In genomic region chr17:31906441-31906840, GRCm38 (mm10) we compare ENCODE assay signal across 10 mouse cellular contexts. TPM values are rescaled to one million over a fixed set of nuclear protein-coding genes. Genes with fewer than 3 reads are reported as not detected.
DNase-seq lines count a peak whose midpoint lies in the region; ATAC-seq and TF ChIP-seq lines count a peak whose summit lies in the region.
"Had no signal": no experiment of that assay in that cellular context is flagged by ENCODE, and none has a peak within 500 bp of the region (broad histone marks: within the 10 kb centered on the region; RNA-seq: fewer than 3 reads in every experiment).

No protein-coding gene starts in this region.

- no peaks in the 10 kb centered on the region for H3K36me3 ChIP-seq in forebrain, embryonic 12.5 days (replicated peaks)
- no peaks in the 10 kb centered on the region for H3K36me3 ChIP-seq in forebrain, embryonic 16.5 days (ENCODE audit: control insufficient read depth, insufficient read depth)
- H3K36me3 ChIP-seq in kidney, adult 2 months (ENCODE audit: control insufficient read depth, insufficient read depth, low read length) = no peaks in the 10 kb centered on the region
- H3K36me3 ChIP-seq in midbrain, embryonic 10.5 days = no peaks in the 10 kb centered on the region
- H3K36me3 ChIP-seq in midbrain, embryonic 15.5 days (replicated peaks) = no peaks in the 10 kb centered on the region
- H3K36me3 ChIP-seq in liver, embryonic 13.5 days = no peaks in the 10 kb centered on the region
- H3K36me3 ChIP-seq: forebrain, embryonic 15.5 days had no signal

- H3K4me3 ChIP-seq in forebrain, embryonic 12.5 days (replicated peaks) = no peak overlapping the region
- H3K4me3 ChIP-seq in forebrain, embryonic 16.5 days (replicated peaks; ENCODE audit: low read length) = no peak overlapping the region
- H3K4me3 ChIP-seq in kidney, adult 2 months (ENCODE audit: insufficient read depth, low read depth, low read length) = no peak overlapping the region
- H3K4me3 ChIP-seq in midbrain, embryonic 10.5 days = no peak overlapping the region
- no peak overlapping the region for H3K4me3 ChIP-seq in midbrain, embryonic 15.5 days
- no peak overlapping the region for H3K4me3 ChIP-seq in liver, embryonic 13.5 days (replicated peaks)
- H3K4me3 ChIP-seq: forebrain, embryonic 15.5 days had no signal

- H3K27me3 ChIP-seq in forebrain, embryonic 12.5 days = no peaks in the 10 kb centered on the region
- no peaks in the 10 kb centered on the region for H3K27me3 ChIP-seq in forebrain, embryonic 16.5 days (replicated peaks; ENCODE audit: control insufficient read depth, insufficient read depth, low read length)
- no peaks in the 10 kb centered on the region for H3K27me3 ChIP-seq in kidney, adult 2 months (replicated peaks; ENCODE audit: control insufficient read depth, insufficient read depth, low read length)
- no peaks in the 10 kb centered on the region for H3K27me3 ChIP-seq in midbrain, embryonic 10.5 days (ENCODE audit: low read depth, poor library complexity, severe bottlenecking)
- H3K27me3 ChIP-seq in midbrain, embryonic 15.5 days (replicated peaks) = no peaks in the 10 kb centered on the region
- no peaks in the 10 kb centered on the region for H3K27me3 ChIP-seq in liver, embryonic 13.5 days
- H3K27me3 ChIP-seq: forebrain, embryonic 15.5 days had no signal

- H3K4me1 ChIP-seq in forebrain, embryonic 12.5 days = no peaks in the 10 kb centered on the region
- H3K4me1 ChIP-seq in forebrain, embryonic 16.5 days (replicated peaks; ENCODE audit: control insufficient read depth, insufficient read depth, low read length) = no peaks in the 10 kb centered on the region
- H3K4me1 ChIP-seq in kidney, adult 2 months (ENCODE audit: control insufficient read depth, insufficient read depth, low read length) = peaks cover 20% of the 10 kb centered on the region; the same call in 1 of the 2 replicates
- peaks cover 3% of the 10 kb centered on the region; the same call in 1 of the 2 replicates for H3K4me1 ChIP-seq in midbrain, embryonic 10.5 days
- H3K4me1 ChIP-seq in midbrain, embryonic 15.5 days = no peaks in the 10 kb centered on the region
- H3K4me1 ChIP-seq in liver, embryonic 13.5 days (replicated peaks) = peaks cover 31% of the 10 kb centered on the region
- H3K4me1 ChIP-seq: forebrain, embryonic 15.5 days had no signal

- H3K4me2 ChIP-seq in forebrain, embryonic 12.5 days = no peak overlapping the region
- H3K4me2 ChIP-seq in forebrain, embryonic 16.5 days (ENCODE audit: low read length) = no peak overlapping the region
- no peak overlapping the region for H3K4me2 ChIP-seq in midbrain, embryonic 15.5 days
- H3K4me2 ChIP-seq in liver, embryonic 13.5 days = no peak overlapping the region
- H3K4me2 ChIP-seq: forebrain, embryonic 15.5 days had no signal

- no peak for DNase-seq in kidney, adult 2 months
- no peak for DNase-seq in kidney, adult 18-20 months
- no peak for DNase-seq in midbrain, embryonic 10.5 days (ENCODE audit: low spot score)
- DNase-seq in liver, embryonic 13.5 days = no peak
- DNase-seq in embryo, embryonic 10 days (ENCODE audit: low spot score) = no peak
- DNase-seq: cerebellum, postnatal 25 days had no signal

- WGBS in forebrain, embryonic 12.5 days = 85% methylated on average over 3 of the region's 3 CpGs
- 92% methylated on average over 3 of the region's 3 CpGs for WGBS in forebrain, embryonic 16.5 days
- WGBS in kidney, adult 2 months = 95% methylated on average over 3 of the region's 3 CpGs
- WGBS in midbrain, embryonic 10.5 days = 97% methylated on average over 3 of the region's 3 CpGs
- 96% methylated on average over 3 of the region's 3 CpGs for WGBS in midbrain, embryonic 15.5 days
- WGBS in liver, embryonic 13.5 days (ENCODE audit: insufficient replicate concordance) = 69% methylated on average over 3 of the region's 3 CpGs

- TF ChIP-seq CTCF in kidney, adult 2 months (conservative IDR thresholded peaks at IDR 0.05; ENCODE audit: insufficient read depth, insufficient read length, low read depth, low read length) = no peak

- H3K9me3 ChIP-seq in forebrain, embryonic 12.5 days = no peaks in the 10 kb centered on the region
- no peaks in the 10 kb centered on the region for H3K9me3 ChIP-seq in forebrain, embryonic 16.5 days (ENCODE audit: control insufficient read depth, low read length)
- no peaks in the 10 kb centered on the region for H3K9me3 ChIP-seq in midbrain, embryonic 10.5 days (replicated peaks)
- no peaks in the 10 kb centered on the region for H3K9me3 ChIP-seq in midbrain, embryonic 15.5 days
- H3K9me3 ChIP-seq in liver, embryonic 13.5 days (replicated peaks) = no peaks in the 10 kb centered on the region
- H3K9me3 ChIP-seq: forebrain, embryonic 15.5 days had no signal

- H3K9ac ChIP-seq in forebrain, embryonic 12.5 days = no peak overlapping the region
- no peak overlapping the region for H3K9ac ChIP-seq in forebrain, embryonic 16.5 days (replicated peaks; ENCODE audit: low read depth, low read length)
- no peak overlapping the region for H3K9ac ChIP-seq in midbrain, embryonic 15.5 days
- no peak overlapping the region for H3K9ac ChIP-seq in liver, embryonic 13.5 days
- H3K9ac ChIP-seq: forebrain, embryonic 15.5 days had no signal

- 0 out of 2 replicates have a peak overlapping the region, but pooled peaks have one; percentile 8 for H3K27ac ChIP-seq in forebrain, embryonic 12.5 days
- H3K27ac ChIP-seq in forebrain, embryonic 16.5 days (ENCODE audit: low read length) = no peak overlapping the region
- H3K27ac ChIP-seq in kidney, adult 2 months (ENCODE audit: insufficient read depth, low read depth, low read length) = peak overlapping the region; percentile 84
- peak overlapping the region; percentile 55; the same call in 1 of the 2 replicates for H3K27ac ChIP-seq in midbrain, embryonic 10.5 days (replicated peaks)
- H3K27ac ChIP-seq in midbrain, embryonic 15.5 days = no peak overlapping the region
- 0 out of 2 replicates have a peak overlapping the region, but pooled peaks have one; percentile 20 for H3K27ac ChIP-seq in liver, embryonic 13.5 days
- H3K27ac ChIP-seq: forebrain, embryonic 15.5 days had no signal

- ATAC-seq in forebrain, embryonic 12.5 days (ENCODE audit: low FRiP score) = no peak
- no peak for ATAC-seq in forebrain, embryonic 16.5 days
- ATAC-seq in midbrain, embryonic 15.5 days (replicated peaks) = no peak
- ATAC-seq in liver, embryonic 13.5 days (ENCODE audit: low read depth) = no peak
- ATAC-seq: forebrain, embryonic 15.5 days had no signal

- no peak for TF ChIP-seq POLR2A in kidney, adult 2 months (IDR thresholded peaks at IDR 0.05; ENCODE audit: low read depth, low read length)

RNA-seq across cellular contexts. Expression of gene Sik1, which starts 50.8 kb away (rescaled TPM):
- 15.2 and 16.7 TPM in 2 replicates for polyA plus RNA-seq in forebrain, embryonic 12.5 days (2016; fragmentation: Nextera tagmentation; extraction: Ambion mirVana)
- 19.9 and 20.1 TPM in 2 replicates for polyA plus RNA-seq in forebrain, embryonic 16.5 days (2015; fragmentation: Nextera tagmentation; extraction: Ambion mirVana)
- 35.5 and 57.6 TPM in 2 replicates for polyA plus RNA-seq in kidney, adult 2 months (2012; rRNA removed)
- polyA plus RNA-seq in midbrain, embryonic 10.5 days (2016; fragmentation: Nextera tagmentation; extraction: Ambion mirVana) = 9.2 TPM in 2 replicates
- 22.9 and 25.5 TPM in 2 replicates for polyA plus RNA-seq in midbrain, embryonic 15.5 days (2015; fragmentation: Nextera tagmentation; extraction: Ambion mirVana)
- polyA plus RNA-seq in liver, embryonic 13.5 days (2015; fragmentation: Nextera tagmentation; extraction: Ambion mirVana) = 3.6 and 3.9 TPM in 2 replicates

Comparison
In these comparisons a context has a peak if more than half of its experiments do, and no peak if none do; other contexts are left out.
1. H3K27ac ChIP-seq: peak in forebrain, embryonic 12.5 days (single experiment), kidney, adult 2 months (single experiment), midbrain, embryonic 10.5 days (single experiment) and liver, embryonic 13.5 days (single experiment); none in forebrain, embryonic 16.5 days (single experiment) and midbrain, embryonic 15.5 days (single experiment).